Mouse (Mus musculus) brain, embryonic 14.5 days (tissue): ENCODE data around the gene Tbc1d8.

ENCODE experiments used
- CTCF ChIP-seq: fragments of 200-500 bp; IDR thresholded peaks from 2 replicates; pipeline ENCODE4 v1.5.1; 2012; ENCODE audit warnings: inconsistent platforms, mild to moderate bottlenecking, moderate library complexity, borderline replicate concordance; ENCODE audit not compliant: insufficient read depth, insufficient read length; ENCODE audit errors: extremely low read depth
- POLR2A ChIP-seq: fragments of 200-500 bp; IDR thresholded peaks from 2 replicates; pipeline ENCODE4 v1.6.1; 2012; ENCODE audit warnings: mild to moderate bottlenecking, inconsistent platforms, borderline replicate concordance; ENCODE audit not compliant: poor library complexity, insufficient read depth, insufficient read length, severe bottlenecking; ENCODE audit errors: extremely low read depth

- TF ChIP-seq CTCF, result no peak
- no peak for TF ChIP-seq POLR2A
Observed at GRCm38 (mm10) chr1:39456421-39456853, 22.1 kb downstream of the Tbc1d8 start.
